Mouse (Mus musculus): ENCODE data around the gene Lsm4.
A peak's percentile ranks its signal among the peaks of the same experiment; 100 is the strongest.

GRCm38 (mm10) chr8:70696019-70696885, 23.2 kb downstream of the Lsm4 start:
- TF ChIP-seq POLR2A (IDR thresholded peaks at IDR 0.05; ENCODE audit: control insufficient read depth, extremely low read depth, insufficient read depth, low read length, poor library complexity) = 0 out of 2 replicates have a peak, but pooled peaks have one; percentile 21
- no peak for TF ChIP-seq CTCF (IDR thresholded peaks at IDR 0.05; ENCODE audit: borderline replicate concordance, control insufficient read depth, extremely low read depth, insufficient read depth, low read length, poor library complexity)
